Mouse (Mus musculus): ENCODE measurements around the gene Lamtor2. TPM values are rescaled to one million over a fixed set of nuclear protein-coding genes. Genes with fewer than 3 reads are reported as not detected.

Gene Lamtor2
- total and polyA plus RNA-seq, 2 experiments from 2014 or later = 52.2 to 186 TPM

DNA sequence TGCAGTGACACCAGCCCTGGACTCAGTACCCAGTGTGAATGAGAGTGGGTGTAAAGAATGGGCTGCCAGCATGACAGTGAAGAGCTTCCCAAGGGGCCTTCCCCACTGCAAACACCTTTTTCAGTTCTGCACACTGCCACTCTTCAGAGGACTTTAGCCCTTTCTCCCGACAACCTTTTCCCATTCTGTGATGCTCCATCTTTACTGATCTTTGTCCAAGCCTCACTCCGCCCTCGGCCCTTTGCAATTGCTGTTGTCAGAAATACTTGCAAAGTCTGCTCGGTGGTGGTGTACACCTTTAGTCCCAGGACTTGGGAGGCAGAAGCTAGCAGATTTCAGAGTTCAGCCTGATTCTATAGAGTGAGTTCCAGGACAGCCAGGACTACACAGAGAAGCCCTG lies 1.3 kb downstream of the Lamtor2 start:
- no peak overlapping the region for H3K4me3 ChIP-seq (ENCODE audit: low read depth, low read length)
- no peaks in the 10 kb centered on the region for H3K27me3 ChIP-seq (ENCODE audit: insufficient read depth, low read length)
- ATAC-seq = no peak

DNA sequence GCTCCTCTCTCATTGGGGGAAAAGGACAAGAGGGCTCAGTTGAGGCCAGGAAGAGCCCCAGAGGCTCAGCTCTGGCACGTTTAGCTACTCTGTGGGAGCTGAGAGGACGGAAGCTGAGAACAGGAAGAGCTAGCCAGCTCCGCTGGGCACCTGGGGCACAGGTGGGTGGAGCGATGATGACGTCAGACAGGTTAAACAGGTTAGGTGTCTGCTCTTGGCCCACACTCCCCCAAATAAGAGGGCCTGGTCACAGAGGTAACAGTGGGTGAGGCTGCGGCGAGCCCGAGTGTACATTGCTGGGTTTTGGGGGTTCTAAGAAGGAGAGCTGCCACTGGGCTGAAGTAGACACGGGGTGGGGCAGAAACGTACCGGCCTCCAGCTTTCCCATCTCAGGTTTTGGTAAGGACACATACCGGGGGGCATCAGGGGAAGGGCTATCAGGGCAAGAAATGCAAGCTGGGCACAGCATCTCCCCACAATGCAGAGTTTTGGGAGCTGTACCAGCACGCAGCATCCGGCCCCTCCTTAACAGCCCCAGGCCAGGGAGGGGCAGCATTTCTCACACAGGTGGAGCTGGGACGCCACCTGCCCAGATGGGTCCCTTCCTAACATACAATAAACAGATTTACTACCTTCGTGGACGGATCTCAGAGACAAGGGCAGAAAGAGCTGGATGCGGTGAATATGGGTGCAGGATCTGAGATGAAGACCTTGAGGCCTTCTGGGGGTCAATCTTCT lies 4.5 kb downstream of the Lamtor2 start, which contains the start of gene Rab25:
Gene Rab25 (minus strand): TSS at position 121 of the 738 bp plus-strand sequence.
- H3K27ac ChIP-seq (ENCODE audit: low read depth, low read length) = no peak within 1 kb of the TSS
- peaks cover 5% of the 10 kb centered on the region; the same call in 1 of the 2 replicates for H3K4me1 ChIP-seq (ENCODE audit: insufficient read depth)
- TF ChIP-seq CTCF (IDR thresholded peaks at IDR 0.05; ENCODE audit: low read depth) = no peak
- no peaks in the 10 kb centered on the region for H3K36me3 ChIP-seq (ENCODE audit: insufficient read depth)
- no peak for DNase-seq
- no peaks in the 10 kb centered on the region for H3K27me3 ChIP-seq (ENCODE audit: insufficient read depth, low read length)
- no peak for ATAC-seq
- 53% methylated on average over 18 of the region's 18 CpGs for WGBS
- H3K4me3 ChIP-seq (ENCODE audit: low read depth, low read length) = no peak within 1 kb of the TSS
- no peak within 1 kb of the TSS for H3K4me2 ChIP-seq (ENCODE audit: low read depth)
- H3K9ac ChIP-seq = no peak within 1 kb of the TSS
- H3K9me3 ChIP-seq (ENCODE audit: low read length) = no peaks in the 10 kb centered on the region

More for the DNA sequence above, 1.3 kb downstream of the Lamtor2 start:
- Histone ChIP-seq H3K36me3 (ENCODE audit: insufficient read depth) (peaks cover 4% of the 10 kb centered on the region), H3K4me2 (ENCODE audit: low read depth) (no peak overlapping the region), H3K9me3 (ENCODE audit: low read length) (no peaks in the 10 kb centered on the region), H3K27ac (ENCODE audit: low read depth, low read length) (no peak overlapping the region), H3K4me1 (ENCODE audit: insufficient read depth) (peaks cover 12% of the 10 kb centered on the region; the same call in 1 of the 2 replicates), H3K9ac (no peak overlapping the region)
- TF ChIP-seq CTCF (IDR thresholded peaks at IDR 0.05; ENCODE audit: low read depth) = no peak
- 82% methylated on average over 4 of the region's 4 CpGs for WGBS
- DNase-seq = no peak

DNA sequence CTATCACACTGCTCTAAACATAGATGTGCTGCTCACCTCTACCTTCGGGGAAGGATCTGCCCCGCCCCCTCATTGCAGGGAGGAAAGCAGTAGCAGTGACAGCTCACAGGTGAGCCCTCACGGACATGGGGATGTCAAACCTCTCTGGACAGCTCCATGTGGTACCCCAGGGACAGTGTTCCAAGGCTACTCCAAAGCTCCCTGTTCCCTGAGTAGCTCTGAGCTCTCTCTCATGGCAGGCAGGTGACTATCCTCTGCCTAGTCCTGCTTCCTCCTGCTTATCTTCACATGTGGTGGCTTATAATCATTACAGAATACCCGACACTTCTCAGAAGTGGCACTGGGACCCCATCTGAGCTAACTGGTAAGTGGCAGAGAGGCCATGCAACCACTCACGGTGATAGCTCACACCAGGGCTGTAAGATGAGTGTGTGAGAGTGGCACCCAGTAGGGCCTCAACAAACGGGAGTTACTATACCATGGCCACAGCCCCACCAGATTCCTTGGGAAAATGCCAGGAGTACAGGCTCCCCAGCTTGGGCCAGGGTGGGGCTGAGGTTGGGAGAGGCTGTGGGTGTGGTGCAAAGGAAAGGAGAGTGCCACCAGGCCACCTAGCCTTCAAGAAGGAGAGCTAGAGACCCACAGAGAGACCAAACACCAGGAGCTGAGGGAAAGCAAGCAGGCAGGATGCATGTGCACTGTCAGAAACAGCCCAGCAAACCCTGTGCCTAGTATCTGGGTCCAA lies 6.0 kb downstream of the Lamtor2 start:
- no peaks in the 10 kb centered on the region for H3K9me3 ChIP-seq (ENCODE audit: low read length)
- 0 out of 2 replicates have a peak, but pooled peaks cover under 1% of the 10 kb centered on the region for H3K4me1 ChIP-seq (ENCODE audit: insufficient read depth)
- ATAC-seq (no peak), DNase-seq (no peak)
- no peak overlapping the region for H3K27ac ChIP-seq (ENCODE audit: low read depth, low read length)
- no peaks in the 10 kb centered on the region for H3K36me3 ChIP-seq (ENCODE audit: insufficient read depth)
- no peak overlapping the region for H3K4me3 ChIP-seq (ENCODE audit: low read depth, low read length)
- H3K9ac ChIP-seq = no peak overlapping the region
- H3K27me3 ChIP-seq (ENCODE audit: insufficient read depth, low read length) = no peaks in the 10 kb centered on the region
- H3K4me2 ChIP-seq (ENCODE audit: low read depth) = no peak overlapping the region
- WGBS = 75% methylated on average over 6 of the region's 6 CpGs
- no peak for TF ChIP-seq CTCF (IDR thresholded peaks at IDR 0.05; ENCODE audit: low read depth)

- peaks cover 9% of the 10 kb centered on the region for H3K36me3 ChIP-seq (ENCODE audit: insufficient read depth)
- no peak overlapping the region for H3K4me2 ChIP-seq (ENCODE audit: low read depth)
- ATAC-seq (no peak), DNase-seq (no peak)
- no peak overlapping the region for H3K9ac ChIP-seq
- TF ChIP-seq CTCF (IDR thresholded peaks at IDR 0.05; ENCODE audit: low read depth) = no peak
- WGBS = 68% methylated on average over 20 of the region's 20 CpGs
- H3K4me1 ChIP-seq (ENCODE audit: insufficient read depth) = no peaks in the 10 kb centered on the region
- H3K9me3 ChIP-seq (ENCODE audit: low read length) = no peaks in the 10 kb centered on the region
- H3K27ac ChIP-seq (ENCODE audit: low read depth, low read length) = no peak overlapping the region
- no peaks in the 10 kb centered on the region for H3K27me3 ChIP-seq (ENCODE audit: insufficient read depth, low read length)
- no peak overlapping the region for H3K4me3 ChIP-seq (ENCODE audit: low read depth, low read length)
Measured at GRCm38 (mm10) chr3:88544955-88545591, 7.8 kb downstream of the Lamtor2 start.

DNA sequence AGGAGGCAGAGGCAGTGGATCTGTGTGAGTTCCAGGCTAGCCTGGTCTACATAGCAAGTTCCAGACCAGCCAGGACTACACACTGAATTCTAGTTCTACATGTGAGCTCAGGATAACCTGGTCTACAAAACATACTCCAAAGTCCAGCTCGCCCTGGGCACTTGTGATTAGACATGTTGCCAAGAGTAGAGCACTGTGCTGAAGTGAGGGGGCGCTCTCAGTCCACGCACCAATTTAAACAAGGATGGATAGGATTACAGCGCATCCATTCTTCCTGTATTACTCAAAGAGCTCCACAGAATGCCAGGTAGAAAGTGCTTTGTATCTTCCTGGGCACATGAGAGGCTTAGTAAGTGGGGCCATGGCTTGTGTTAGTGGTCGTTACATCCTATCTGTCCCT lies 8.4 kb downstream of the Lamtor2 start:
- ATAC-seq = no peak
- H3K4me1 ChIP-seq (ENCODE audit: insufficient read depth) = no peaks in the 10 kb centered on the region
- H3K27ac ChIP-seq (ENCODE audit: low read depth, low read length) = no peak overlapping the region
- TF ChIP-seq CTCF (IDR thresholded peaks at IDR 0.05; ENCODE audit: low read depth) = peak; percentile 66
- DNase-seq = no peak
- H3K9me3 ChIP-seq (ENCODE audit: low read length) = no peaks in the 10 kb centered on the region
- H3K4me2 ChIP-seq (ENCODE audit: low read depth) = no peak overlapping the region
- no peak overlapping the region for H3K9ac ChIP-seq
- no peak overlapping the region for H3K4me3 ChIP-seq (ENCODE audit: low read depth, low read length)
- WGBS = 22% methylated on average over 5 of the region's 5 CpGs
- peaks cover 13% of the 10 kb centered on the region for H3K36me3 ChIP-seq (ENCODE audit: insufficient read depth)
- H3K27me3 ChIP-seq (ENCODE audit: insufficient read depth, low read length) = no peaks in the 10 kb centered on the region

DNA sequence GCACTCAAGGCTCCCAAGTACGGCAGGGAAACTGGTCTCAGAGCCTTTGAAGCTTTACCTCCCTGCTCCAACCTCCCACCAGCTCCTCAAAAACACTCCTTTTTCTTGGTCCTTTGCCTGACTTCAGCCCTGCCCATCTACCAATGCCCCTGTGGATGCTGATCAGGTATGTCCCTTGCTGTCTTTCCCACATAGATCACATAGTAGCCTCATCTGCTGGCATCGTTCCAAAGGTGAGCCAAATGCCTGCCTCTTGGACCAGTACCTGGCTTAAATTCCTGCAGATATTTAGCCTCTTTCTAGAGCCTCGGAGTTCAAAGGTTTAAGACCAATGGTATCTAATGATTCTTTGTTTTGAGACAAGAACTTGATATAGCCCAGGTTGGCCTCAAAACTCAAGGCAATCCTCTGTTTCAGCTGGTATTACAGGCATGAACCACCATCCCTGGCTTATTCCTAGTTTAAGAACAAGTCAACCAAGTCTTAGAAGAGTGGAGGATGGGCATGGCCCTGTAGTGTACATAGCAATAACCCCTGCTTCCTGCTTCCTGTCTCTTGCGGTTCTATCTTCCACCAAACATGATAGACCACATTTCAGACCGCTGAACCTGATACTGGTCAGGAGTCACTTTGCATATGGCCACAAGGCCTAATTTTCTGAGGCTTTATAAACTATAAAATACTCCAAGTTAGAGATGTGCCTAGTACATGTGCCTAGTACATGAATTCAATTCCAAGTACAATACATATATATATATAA lies 9.0 kb downstream of the Lamtor2 start:
- DNase-seq = no peak
- Histone ChIP-seq H3K9me3 (ENCODE audit: low read length) (no peaks in the 10 kb centered on the region), H3K27ac (ENCODE audit: low read depth, low read length) (no peak overlapping the region), H3K4me2 (ENCODE audit: low read depth) (no peak overlapping the region), H3K9ac (no peak overlapping the region), H3K4me3 (ENCODE audit: low read depth, low read length) (no peak overlapping the region), H3K36me3 (ENCODE audit: insufficient read depth) (peaks cover 15% of the 10 kb centered on the region), H3K27me3 (ENCODE audit: insufficient read depth, low read length) (no peaks in the 10 kb centered on the region), H3K4me1 (ENCODE audit: insufficient read depth) (no peaks in the 10 kb centered on the region)
- TF ChIP-seq CTCF (IDR thresholded peaks at IDR 0.05; ENCODE audit: low read depth) = no peak
- 71% methylated on average over 5 of the region's 5 CpGs for WGBS
- no peak for ATAC-seq

All from forebrain, postnatal 0 days (tissue).